Mouse (Mus musculus) brain, embryonic 14.5 days (tissue): ENCODE data around the gene Zfp398. TPM values are rescaled to one million over a fixed set of nuclear protein-coding genes. Genes with fewer than 3 reads are reported as not detected.
A peak's percentile ranks its signal among the peaks of the same experiment; 100 is the strongest.

Experiments used
- DNase-seq: peaks from one replicate; pipeline ENCODE4 v3.0.0-alpha.2; 2011; ENCODE audit warnings: low read depth
- CTCF ChIP-seq: fragments of 200-500 bp; IDR thresholded peaks from 2 replicates; pipeline ENCODE4 v1.5.1; 2012; ENCODE audit warnings: inconsistent platforms, mild to moderate bottlenecking, moderate library complexity, borderline replicate concordance; ENCODE audit not compliant: insufficient read depth, insufficient read length; ENCODE audit errors: extremely low read depth
- POLR2A ChIP-seq: fragments of 200-500 bp; IDR thresholded peaks from 2 replicates; pipeline ENCODE4 v1.6.1; 2012; ENCODE audit warnings: mild to moderate bottlenecking, inconsistent platforms, borderline replicate concordance; ENCODE audit not compliant: poor library complexity, insufficient read depth, insufficient read length, severe bottlenecking; ENCODE audit errors: extremely low read depth
- polyA plus RNA-seq: library from polyadenylated mRNA; depleted of rRNA; stranded (reverse); fragments of >200 nt; gene quantifications from 2 replicates; pipeline ENCODE4 v1.2.3, GENCODE M21; 2012; rRNA removed

The Zfp398 gene
- polyA plus RNA-seq, 1 experiment = 22.2 TPM

DNA sequence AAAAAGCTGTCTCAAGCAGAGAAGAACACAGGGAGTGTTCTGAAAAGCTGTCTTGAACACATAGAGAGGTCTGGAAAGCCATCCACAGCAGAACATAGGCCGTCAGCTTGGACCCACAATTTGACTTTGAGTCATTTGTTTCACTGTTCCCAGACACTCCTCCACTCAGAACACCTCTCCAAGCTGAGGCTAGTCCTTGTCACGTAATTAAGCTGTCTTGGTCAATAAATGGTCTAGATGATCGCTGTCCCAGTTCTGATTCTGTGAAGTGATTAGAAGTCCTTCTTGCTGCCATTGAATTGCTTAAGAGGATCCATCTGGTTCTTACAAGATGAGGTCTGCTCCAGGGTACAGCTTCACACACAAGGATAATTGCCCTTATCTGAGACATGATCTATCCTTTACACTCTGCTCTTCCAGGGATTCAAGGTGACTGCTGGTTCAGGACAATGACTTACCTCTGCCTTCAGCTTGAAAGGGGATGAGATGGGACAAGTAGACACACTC is 83.4 kb downstream of the Zfp398 start:
- TF ChIP-seq POLR2A (no peak), CTCF (no peak)
- no peak for DNase-seq

DNA sequence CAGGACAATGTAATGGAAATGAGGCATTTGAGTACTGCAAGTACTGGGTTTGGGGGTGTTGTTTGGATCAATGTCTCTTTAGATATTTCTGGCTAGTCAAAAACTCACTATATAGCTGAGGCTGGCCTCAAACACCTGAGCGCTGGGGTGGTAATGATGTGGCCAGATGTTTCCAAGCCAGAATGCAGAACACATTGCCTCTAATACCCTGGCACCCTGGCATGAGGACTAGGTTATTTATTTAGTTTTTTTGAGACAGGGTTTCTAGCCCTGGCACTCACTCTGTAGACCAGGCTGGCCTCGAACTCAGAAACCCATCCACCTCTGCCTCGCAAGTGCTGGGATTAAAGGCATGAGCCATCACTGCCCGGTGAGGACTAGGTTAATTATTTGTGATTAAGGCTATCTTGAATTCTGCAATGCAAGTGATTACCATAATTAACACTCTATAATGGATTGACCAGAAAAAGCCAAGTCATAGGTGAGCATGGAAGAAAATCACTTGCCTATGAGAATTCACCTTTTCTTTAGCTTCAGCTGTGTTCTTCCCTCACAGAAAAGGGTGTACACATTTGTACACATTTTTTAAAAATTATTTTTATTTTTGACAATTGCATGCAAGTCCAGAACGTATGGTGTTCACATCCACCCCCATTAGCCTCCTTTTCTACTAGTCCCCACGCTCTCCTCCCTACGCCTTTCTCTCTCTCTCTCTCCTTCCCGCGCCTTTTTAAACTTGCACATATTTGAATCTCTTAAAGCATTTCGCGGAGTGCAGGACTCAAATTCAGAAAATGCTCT is 84.4 kb downstream of the Zfp398 start:
- no peak for TF ChIP-seq POLR2A
- TF ChIP-seq CTCF = no peak
- DNase-seq = no peak

- peak; percentile 98 for DNase-seq
- TF ChIP-seq POLR2A = peak; percentile 44; the same call in 1 of the 2 replicates
- peak; percentile 56; the same call in 1 of the 2 replicates for TF ChIP-seq CTCF
These were observed 85.2 kb downstream of the Zfp398 start, which contains the start of gene Zfp212 for GRCm38 (mm10) chr6:47920447-47921340. Zfp212 (plus strand) TSS chr6:47920476.

Other genes with a start within 250 kb of the Zfp398 start
- 154 and 214 TPM in 2 replicates for gene Ezh2, start 240.3 kb upstream of the Zfp398 start, polyA plus RNA-seq
- gene Pdia4, start 22.2 kb upstream of the Zfp398 start, polyA plus RNA-seq = 52.6 and 75.7 TPM in 2 replicates
- gene Zfp786, start 4.8 kb upstream of the Zfp398 start, polyA plus RNA-seq = 5.2 and 8.8 TPM in 2 replicates
- 26.1 and 29.8 TPM in 2 replicates for gene Zfp282, start 41.5 kb downstream of the Zfp398 start, polyA plus RNA-seq
- gene Zfp212, start 84.8 kb downstream of the Zfp398 start, polyA plus RNA-seq = 19.8 and 22.3 TPM in 2 replicates
- gene Zfp956, start 117.7 kb downstream of the Zfp398 start, polyA plus RNA-seq = 26.3 and 34.0 TPM in 2 replicates
- 13.7 and 24.4 TPM in 2 replicates for gene Zfp777, start 213.2 kb downstream of the Zfp398 start, polyA plus RNA-seq